Mouse (Mus musculus): Measurements from ENCODE around the gene Mrps18c. TPM values are rescaled to one million over a fixed set of nuclear protein-coding genes. Genes with fewer than 3 reads are reported as not detected.

Gene Mrps18c
- polyA plus RNA-seq, 1 experiment from 2014 or later, result 172 TPM

DNA sequence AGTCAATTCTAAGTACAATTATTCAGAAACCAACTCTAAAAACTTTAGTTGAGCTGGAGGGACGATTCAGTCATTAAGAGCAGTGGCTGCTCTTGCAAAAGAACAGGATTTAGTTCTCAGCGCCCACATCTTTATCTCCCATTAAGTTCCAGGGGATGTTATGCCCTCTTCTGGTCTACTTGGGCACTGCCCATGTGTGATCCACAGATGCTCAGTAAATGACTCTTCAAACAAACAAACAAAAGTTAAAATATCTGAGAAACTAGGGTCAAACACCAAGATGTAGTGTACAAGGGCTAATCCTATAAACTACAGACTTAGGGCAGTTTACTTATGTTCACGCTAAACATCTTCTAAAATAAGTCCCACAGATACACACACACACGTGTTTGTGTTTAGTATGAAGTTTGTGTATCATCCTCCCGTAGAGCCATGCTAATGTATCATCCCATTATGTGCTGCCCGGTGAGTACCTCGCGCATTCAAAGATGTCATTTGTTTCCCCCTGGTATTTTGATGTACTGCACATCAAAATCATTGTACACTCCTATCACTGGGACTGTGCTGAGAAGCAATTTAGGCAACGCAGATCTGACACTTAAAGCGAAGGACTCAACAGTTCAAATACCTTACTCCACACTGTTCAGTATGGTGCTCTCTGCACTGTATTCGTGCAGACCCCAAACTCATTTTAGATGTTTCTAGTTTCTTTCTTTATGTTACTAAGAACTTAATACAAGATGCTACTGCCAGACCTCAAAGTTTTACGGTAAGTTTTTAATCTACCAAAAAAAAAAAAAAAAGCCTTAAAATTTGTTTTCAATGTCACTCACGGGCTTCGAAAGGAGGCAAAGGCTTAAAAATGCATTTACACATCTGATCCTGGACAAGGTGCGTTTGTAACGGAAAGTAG, 21.4 kb downstream of the Mrps18c start:
- H3K27me3 ChIP-seq (ENCODE audit: control insufficient read depth, insufficient read depth, low read length), result no peaks in the 10 kb centered on the region
- H3K4me2 ChIP-seq (ENCODE audit: low read depth), result peak overlapping the region; percentile 53
- peak overlapping the region; percentile 82 for H3K9ac ChIP-seq (ENCODE audit: low read length)
- H3K4me3 ChIP-seq (ENCODE audit: low read depth, low read length), result peak overlapping the region; percentile 79
- ATAC-seq (ENCODE audit: insufficient read depth, low FRiP score, low TSS enrichment), result peak; percentile 59; the same call in 1 of the 2 replicates
- WGBS, result 36% methylated on average over 16 of the region's 16 CpGs
- no peak overlapping the region for H3K27ac ChIP-seq (ENCODE audit: low read depth, low read length)
- no peaks in the 10 kb centered on the region for H3K36me3 ChIP-seq (ENCODE audit: control insufficient read depth, insufficient read depth, low read length)
- H3K9me3 ChIP-seq (ENCODE audit: control insufficient read depth, low read length), result no peaks in the 10 kb centered on the region
- DNase-seq (ENCODE audit: low spot score), result no peak
- H3K4me1 ChIP-seq (ENCODE audit: control insufficient read depth, insufficient read depth, low read length), result peaks cover 3% of the 10 kb centered on the region; the same call in 1 of the 2 replicates

DNA sequence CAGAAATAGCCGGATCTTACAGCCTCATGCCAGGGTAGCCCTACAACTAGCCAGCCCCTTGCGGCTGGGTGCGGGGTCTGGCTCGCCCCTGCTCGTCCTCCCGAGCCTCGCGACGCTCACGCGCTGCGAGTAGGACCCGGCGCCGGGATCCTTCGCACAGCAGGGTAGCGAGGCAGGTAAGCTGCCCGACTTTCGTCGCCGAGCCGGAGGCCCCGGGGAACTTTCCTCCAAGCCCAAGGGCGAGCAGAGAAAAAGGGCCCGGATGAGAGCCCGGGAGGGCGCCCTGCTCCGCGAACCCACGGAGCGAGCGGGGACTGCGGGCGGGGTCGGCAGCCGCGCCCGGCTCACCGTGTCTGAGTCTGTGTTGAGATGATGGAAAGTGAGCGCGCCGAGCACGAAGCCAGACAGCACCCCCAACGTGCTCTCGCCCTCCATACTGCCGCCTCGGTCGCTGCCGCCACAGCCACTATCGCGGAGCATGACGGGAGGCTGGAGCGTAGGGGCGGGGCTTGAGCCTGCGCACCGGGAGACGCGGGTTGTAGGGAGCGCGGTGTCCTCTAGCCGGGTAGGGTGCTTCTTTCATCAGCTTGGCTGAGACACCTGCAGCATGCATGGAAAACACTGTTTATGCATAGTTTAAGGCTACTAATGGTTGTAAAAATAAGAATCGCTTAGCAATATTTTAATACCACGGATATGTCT, 22.2 kb downstream of the Mrps18c start, which contains the start of gene Abraxas1:
TSS of gene Abraxas1 (minus strand) at position 483 of the 702 bp plus-strand sequence.
- Histone ChIP-seq H3K36me3 (ENCODE audit: control insufficient read depth, insufficient read depth, low read length) (no peaks in the 10 kb centered on the region), H3K4me3 (ENCODE audit: low read depth, low read length) (peak within 1 kb of the TSS; percentile 79), H3K4me1 (ENCODE audit: control insufficient read depth, insufficient read depth, low read length) (peaks cover 3% of the 10 kb centered on the region; the same call in 1 of the 2 replicates), H3K9ac (ENCODE audit: low read length) (peak within 1 kb of the TSS; percentile 82), H3K4me2 (ENCODE audit: low read depth) (peak within 1 kb of the TSS; percentile 53), H3K27me3 (ENCODE audit: control insufficient read depth, insufficient read depth, low read length) (no peaks in the 10 kb centered on the region), H3K27ac (ENCODE audit: low read depth, low read length) (peak within 1 kb of the TSS; percentile 31; the same call in 1 of the 2 replicates), H3K9me3 (ENCODE audit: control insufficient read depth, low read length) (no peaks in the 10 kb centered on the region)
- ATAC-seq (ENCODE audit: insufficient read depth, low FRiP score, low TSS enrichment) (peak; percentile 93), DNase-seq (ENCODE audit: low spot score) (peak; percentile 89)
- under 1% methylated on average over 63 of the region's 63 CpGs for WGBS

GRCm38 (mm10) chr5:100821375-100821774, 22.9 kb downstream of the Mrps18c start:
- H3K9ac ChIP-seq (ENCODE audit: low read length), result no peak overlapping the region
- DNase-seq (ENCODE audit: low spot score) (no peak), ATAC-seq (ENCODE audit: insufficient read depth, low FRiP score, low TSS enrichment) (no peak)
- H3K9me3 ChIP-seq (ENCODE audit: control insufficient read depth, low read length), result no peaks in the 10 kb centered on the region
- peaks cover 3% of the 10 kb centered on the region; the same call in 1 of the 2 replicates for H3K4me1 ChIP-seq (ENCODE audit: control insufficient read depth, insufficient read depth, low read length)
- H3K36me3 ChIP-seq (ENCODE audit: control insufficient read depth, insufficient read depth, low read length), result no peaks in the 10 kb centered on the region
- H3K4me3 ChIP-seq (ENCODE audit: low read depth, low read length), result peak overlapping the region; percentile 79; the same call in 1 of the 2 replicates
- H3K27me3 ChIP-seq (ENCODE audit: control insufficient read depth, insufficient read depth, low read length), result no peaks in the 10 kb centered on the region
- H3K4me2 ChIP-seq (ENCODE audit: low read depth), result peak overlapping the region; percentile 53
- 84% methylated on average over 8 of the region's 8 CpGs for WGBS
- no peak overlapping the region for H3K27ac ChIP-seq (ENCODE audit: low read depth, low read length)

- H3K36me3 ChIP-seq (ENCODE audit: control insufficient read depth, insufficient read depth, low read length), result no peaks in the 10 kb centered on the region
- no peak overlapping the region for H3K4me2 ChIP-seq (ENCODE audit: low read depth)
- H3K9me3 ChIP-seq (ENCODE audit: control insufficient read depth, low read length), result no peaks in the 10 kb centered on the region
- peaks cover 3% of the 10 kb centered on the region; the same call in 1 of the 2 replicates for H3K4me1 ChIP-seq (ENCODE audit: control insufficient read depth, insufficient read depth, low read length)
- no peak for ATAC-seq (ENCODE audit: insufficient read depth, low FRiP score, low TSS enrichment)
- H3K4me3 ChIP-seq (ENCODE audit: low read depth, low read length), result no peak overlapping the region
- H3K9ac ChIP-seq (ENCODE audit: low read length), result no peak overlapping the region
- H3K27me3 ChIP-seq (ENCODE audit: control insufficient read depth, insufficient read depth, low read length), result no peaks in the 10 kb centered on the region
- no peak overlapping the region for H3K27ac ChIP-seq (ENCODE audit: low read depth, low read length)
- WGBS, result 87% methylated on average over 7 of the region's 7 CpGs
- DNase-seq (ENCODE audit: low spot score), result no peak
Observed at GRCm38 (mm10) chr5:100822826-100823225, 24.4 kb downstream of the Mrps18c start.

DNA sequence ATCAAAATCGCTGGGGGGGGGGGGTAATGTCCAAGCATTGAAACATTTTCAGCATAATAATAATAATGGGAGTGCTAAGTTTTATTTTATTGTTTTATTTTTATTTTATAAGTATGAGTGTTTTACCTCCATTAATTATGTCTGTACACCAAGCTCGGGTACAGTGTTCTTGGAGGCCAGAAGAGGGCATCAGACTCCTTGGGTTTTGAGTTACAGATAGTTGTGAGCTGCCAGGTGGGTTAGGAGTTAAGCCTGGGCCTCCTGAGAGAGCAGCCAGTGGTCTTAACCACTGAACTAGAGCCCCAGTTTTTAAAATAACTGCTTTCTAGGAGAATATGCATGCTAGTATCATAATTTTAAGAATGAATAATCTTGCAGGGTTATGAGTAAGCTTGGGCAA, 27.5 kb downstream of the Mrps18c start:
- no peak overlapping the region for H3K4me3 ChIP-seq (ENCODE audit: low read depth, low read length)
- H3K4me2 ChIP-seq (ENCODE audit: low read depth), result no peak overlapping the region
- no peak overlapping the region for H3K27ac ChIP-seq (ENCODE audit: low read depth, low read length)
- no peaks in the 10 kb centered on the region for H3K27me3 ChIP-seq (ENCODE audit: control insufficient read depth, insufficient read depth, low read length)
- H3K36me3 ChIP-seq (ENCODE audit: control insufficient read depth, insufficient read depth, low read length), result no peaks in the 10 kb centered on the region
- ATAC-seq (ENCODE audit: insufficient read depth, low FRiP score, low TSS enrichment) (no peak), DNase-seq (ENCODE audit: low spot score) (no peak)
- 31% methylated on average over 2 of the region's 2 CpGs for WGBS
- H3K9me3 ChIP-seq (ENCODE audit: control insufficient read depth, low read length), result no peaks in the 10 kb centered on the region
- H3K9ac ChIP-seq (ENCODE audit: low read length), result no peak overlapping the region
- no peaks in the 10 kb centered on the region for H3K4me1 ChIP-seq (ENCODE audit: control insufficient read depth, insufficient read depth, low read length)

- no peak overlapping the region for H3K4me2 ChIP-seq (ENCODE audit: low read depth)
- no peaks in the 10 kb centered on the region for H3K9me3 ChIP-seq (ENCODE audit: control insufficient read depth, low read length)
- no peaks in the 10 kb centered on the region for H3K27me3 ChIP-seq (ENCODE audit: control insufficient read depth, insufficient read depth, low read length)
- ATAC-seq (ENCODE audit: insufficient read depth, low FRiP score, low TSS enrichment) (no peak), DNase-seq (ENCODE audit: low spot score) (no peak)
- no peak overlapping the region for H3K4me3 ChIP-seq (ENCODE audit: low read depth, low read length)
- no peaks in the 10 kb centered on the region for H3K4me1 ChIP-seq (ENCODE audit: control insufficient read depth, insufficient read depth, low read length)
- no peaks in the 10 kb centered on the region for H3K36me3 ChIP-seq (ENCODE audit: control insufficient read depth, insufficient read depth, low read length)
- WGBS, result 63% methylated on average over 7 of the region's 7 CpGs
- H3K27ac ChIP-seq (ENCODE audit: low read depth, low read length), result no peak overlapping the region
- H3K9ac ChIP-seq (ENCODE audit: low read length), result no peak overlapping the region
Observed at GRCm38 (mm10) chr5:100826531-100826930, 28.1 kb downstream of the Mrps18c start.

DNA sequence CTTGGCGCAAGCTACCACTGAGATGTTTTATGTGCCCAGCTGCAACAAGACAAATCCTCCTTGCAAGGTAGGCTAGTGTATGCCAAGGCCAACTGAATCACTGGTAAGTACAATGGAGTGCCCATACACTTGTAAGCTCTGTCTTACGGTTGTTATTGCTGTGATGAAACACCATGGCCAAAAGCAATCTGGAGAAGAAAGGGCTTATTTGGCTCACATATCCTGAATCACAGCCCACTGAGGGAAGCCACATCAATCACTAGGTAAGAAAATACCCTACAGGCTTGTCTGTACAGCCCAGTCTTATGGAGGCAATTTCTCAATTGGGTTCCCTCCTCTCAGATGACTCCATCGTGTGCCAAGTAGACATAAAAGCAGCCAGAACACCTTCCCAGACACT, 30.3 kb downstream of the Mrps18c start:
- 79% methylated on average over 3 of the region's 3 CpGs for WGBS
- Histone ChIP-seq H3K4me2 (ENCODE audit: low read depth) (no peak overlapping the region), H3K4me3 (ENCODE audit: low read depth, low read length) (no peak overlapping the region), H3K27me3 (ENCODE audit: control insufficient read depth, insufficient read depth, low read length) (no peaks in the 10 kb centered on the region), H3K27ac (ENCODE audit: low read depth, low read length) (no peak overlapping the region), H3K36me3 (ENCODE audit: control insufficient read depth, insufficient read depth, low read length) (no peaks in the 10 kb centered on the region), H3K9me3 (ENCODE audit: control insufficient read depth, low read length) (no peaks in the 10 kb centered on the region), H3K4me1 (ENCODE audit: control insufficient read depth, insufficient read depth, low read length) (no peaks in the 10 kb centered on the region), H3K9ac (ENCODE audit: low read length) (no peak overlapping the region)
- no peak for ATAC-seq (ENCODE audit: insufficient read depth, low FRiP score, low TSS enrichment)
- DNase-seq (ENCODE audit: low spot score), result no peak

DNA sequence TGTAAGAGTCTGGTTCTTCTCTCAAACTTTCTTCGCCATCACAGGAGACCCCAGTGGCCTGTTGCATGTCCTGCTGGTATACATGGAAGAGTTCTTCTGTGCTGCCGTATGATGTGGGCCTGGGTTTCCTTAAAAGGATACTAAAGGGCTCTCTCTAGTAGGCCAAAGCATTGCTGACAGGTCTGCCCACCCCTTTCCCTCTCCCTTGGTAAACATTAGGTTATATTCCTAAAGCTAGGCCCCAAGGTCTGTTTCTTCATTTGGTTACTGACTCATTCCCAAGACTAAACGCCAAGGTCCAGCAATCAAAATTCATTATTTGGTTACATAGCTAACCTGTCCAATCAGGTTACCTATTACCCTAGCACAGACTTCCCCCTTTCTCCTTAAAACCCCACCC, 34.3 kb downstream of the Mrps18c start:
- 92% methylated on average over 3 of the region's 3 CpGs for WGBS
- DNase-seq (ENCODE audit: low spot score), result no peak
- ATAC-seq (ENCODE audit: insufficient read depth, low FRiP score, low TSS enrichment), result no peak
- no peaks in the 10 kb centered on the region for H3K27me3 ChIP-seq (ENCODE audit: control insufficient read depth, insufficient read depth, low read length)
- no peak overlapping the region for H3K4me2 ChIP-seq (ENCODE audit: low read depth)
- no peaks in the 10 kb centered on the region for H3K9me3 ChIP-seq (ENCODE audit: control insufficient read depth, low read length)
- no peaks in the 10 kb centered on the region for H3K4me1 ChIP-seq (ENCODE audit: control insufficient read depth, insufficient read depth, low read length)
- no peak overlapping the region for H3K27ac ChIP-seq (ENCODE audit: low read depth, low read length)
- H3K9ac ChIP-seq (ENCODE audit: low read length), result no peak overlapping the region
- H3K4me3 ChIP-seq (ENCODE audit: low read depth, low read length), result no peak overlapping the region
- no peaks in the 10 kb centered on the region for H3K36me3 ChIP-seq (ENCODE audit: control insufficient read depth, insufficient read depth, low read length)
